In the genomic region with DNA sequence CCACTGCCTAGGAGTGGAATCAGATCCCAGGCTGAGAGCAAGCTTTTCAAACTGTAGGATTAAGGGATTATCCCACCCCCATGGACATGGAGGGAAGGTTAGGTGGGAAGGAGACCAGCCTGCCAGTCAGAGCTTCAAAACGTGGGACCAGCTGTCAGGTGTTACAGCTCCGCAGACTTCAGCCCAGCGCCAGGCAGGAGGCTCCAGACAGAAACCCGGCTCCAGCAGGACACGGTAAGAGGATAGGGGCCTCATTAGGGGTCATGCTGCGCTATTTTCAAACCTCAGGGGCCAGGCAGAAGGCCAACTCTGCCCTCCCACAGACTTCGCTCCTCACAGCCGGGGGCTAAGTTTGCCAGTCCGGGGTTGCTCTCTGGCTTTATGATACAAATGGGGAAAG, we compare ENCODE assay signal across 12 mouse cellular contexts. TPM values are rescaled to one million over a fixed set of nuclear protein-coding genes. Genes with fewer than 3 reads are reported as not detected.
DNase-seq lines count a peak whose midpoint lies in the region; ATAC-seq and TF ChIP-seq lines count a peak whose summit lies in the region.
"Had no signal": no experiment of that assay in that cellular context is flagged by ENCODE, and none has a peak within 500 bp of the region (broad histone marks: within the 10 kb centered on the region; RNA-seq: fewer than 3 reads in every experiment).

No protein-coding gene starts in this region.

- no peak overlapping the region; the same call in 1 of the 2 replicates for H3K4me3 ChIP-seq in forebrain, embryonic 10.5 days
- H3K4me3 ChIP-seq in forebrain, postnatal 0 days (ENCODE audit: low read depth, low read length), result no peak overlapping the region
- H3K4me3 ChIP-seq in neural tube, embryonic 12.5 days, result no peak overlapping the region
- no peak overlapping the region for H3K4me3 ChIP-seq in neural tube, embryonic 15.5 days (replicated peaks)
- H3K4me3 ChIP-seq in limb, embryonic 12.5 days (replicated peaks), result no peak overlapping the region

- no peak for TF ChIP-seq CTCF in forebrain, postnatal 0 days (IDR thresholded peaks at IDR 0.05; ENCODE audit: low read depth)

- H3K4me2 ChIP-seq in forebrain, postnatal 0 days (ENCODE audit: low read depth), result no peak overlapping the region
- peak overlapping the region; percentile 19; the same call in 1 of the 2 replicates for H3K4me2 ChIP-seq in neural tube, embryonic 12.5 days (replicated peaks)
- H3K4me2 ChIP-seq in neural tube, embryonic 15.5 days, result no peak overlapping the region
- H3K4me2 ChIP-seq in limb, embryonic 12.5 days, result no peak overlapping the region

- peaks cover 38% of the 10 kb centered on the region for H3K27me3 ChIP-seq in forebrain, embryonic 10.5 days (ENCODE audit: poor library complexity, severe bottlenecking)
- no peaks in the 10 kb centered on the region for H3K27me3 ChIP-seq in forebrain, postnatal 0 days (ENCODE audit: insufficient read depth, low read length)
- H3K27me3 ChIP-seq in neural tube, embryonic 12.5 days (replicated peaks), result no peaks in the 10 kb centered on the region
- H3K27me3 ChIP-seq in neural tube, embryonic 15.5 days (replicated peaks), result no peaks in the 10 kb centered on the region
- no peaks in the 10 kb centered on the region for H3K27me3 ChIP-seq in limb, embryonic 12.5 days

- no peaks in the 10 kb centered on the region for H3K9me3 ChIP-seq in forebrain, embryonic 10.5 days
- no peaks in the 10 kb centered on the region for H3K9me3 ChIP-seq in forebrain, postnatal 0 days (ENCODE audit: low read length)
- H3K9me3 ChIP-seq in neural tube, embryonic 12.5 days, result no peaks in the 10 kb centered on the region
- H3K9me3 ChIP-seq in neural tube, embryonic 15.5 days (replicated peaks), result no peaks in the 10 kb centered on the region
- no peaks in the 10 kb centered on the region for H3K9me3 ChIP-seq in limb, embryonic 12.5 days

- no peak for DNase-seq in forebrain, embryonic 10.5 days (ENCODE audit: extremely low spot score, low spot score)
- DNase-seq in forebrain, postnatal 0 days, result no peak
- peak; percentile 52 for DNase-seq in skeletal muscle tissue, adult 2 months (ENCODE audit: low read depth, low spot score)
- DNase-seq in left cerebral cortex, postnatal 25 days (ENCODE audit: low spot score in 2 of 2), result no peak
- DNase-seq in c-Kit-positive CD71-positive TER-119-positive erythroid progenitor cells, embryonic 14.5 days (ENCODE audit: low spot score), result no peak
- DNase-seq: cerebellum, postnatal 36 days; liver, postnatal 0 days had no signal

- 3% methylated on average over 9 of the region's 9 CpGs for WGBS in forebrain, embryonic 10.5 days
- 10% methylated on average over 9 of the region's 9 CpGs for WGBS in forebrain, postnatal 0 days
- 3% methylated on average over 9 of the region's 9 CpGs for WGBS in neural tube, embryonic 12.5 days
- WGBS in neural tube, embryonic 15.5 days, result 10% methylated on average over 9 of the region's 9 CpGs
- 7% methylated on average over 9 of the region's 9 CpGs for WGBS in limb, embryonic 12.5 days

- peaks cover 18% of the 10 kb centered on the region for H3K36me3 ChIP-seq in forebrain, embryonic 10.5 days (replicated peaks)
- no peaks in the 10 kb centered on the region for H3K36me3 ChIP-seq in forebrain, postnatal 0 days (ENCODE audit: insufficient read depth)
- H3K36me3 ChIP-seq in neural tube, embryonic 12.5 days, result peaks cover 4% of the 10 kb centered on the region; the same call in 1 of the 2 replicates
- H3K36me3 ChIP-seq in neural tube, embryonic 15.5 days, result no peaks in the 10 kb centered on the region
- peaks cover 9% of the 10 kb centered on the region; the same call in 1 of the 2 replicates for H3K36me3 ChIP-seq in limb, embryonic 12.5 days

- ATAC-seq in forebrain, postnatal 0 days, result no peak
- no peak for ATAC-seq in neural tube, embryonic 12.5 days (ENCODE audit: low FRiP score, low read depth)
- ATAC-seq in neural tube, embryonic 15.5 days (ENCODE audit: low FRiP score), result no peak
- ATAC-seq in limb, embryonic 12.5 days (ENCODE audit: insufficient number of reproducible peaks, insufficient read depth, low FRiP score, low TSS enrichment, low read depth), result peak; percentile 15; the same call in 1 of the 2 replicates
- ATAC-seq: liver, postnatal 0 days had no signal

- peak overlapping the region; percentile 20 for H3K27ac ChIP-seq in forebrain, embryonic 10.5 days
- no peak overlapping the region for H3K27ac ChIP-seq in forebrain, postnatal 0 days (ENCODE audit: low read depth, low read length)
- no peak overlapping the region for H3K27ac ChIP-seq in neural tube, embryonic 12.5 days
- H3K27ac ChIP-seq in neural tube, embryonic 15.5 days (replicated peaks), result no peak overlapping the region
- no peak overlapping the region for H3K27ac ChIP-seq in limb, embryonic 12.5 days

- intact Hi-C loops in left cerebral cortex, postnatal 25 days (cut with DNase I), result no loop called here

- H3K4me1 ChIP-seq in forebrain, embryonic 10.5 days, result peaks cover 92% of the 10 kb centered on the region
- H3K4me1 ChIP-seq in forebrain, postnatal 0 days (ENCODE audit: insufficient read depth), result peaks cover 22% of the 10 kb centered on the region
- peaks cover 46% of the 10 kb centered on the region for H3K4me1 ChIP-seq in neural tube, embryonic 12.5 days
- peaks cover 41% of the 10 kb centered on the region for H3K4me1 ChIP-seq in neural tube, embryonic 15.5 days
- peaks cover 55% of the 10 kb centered on the region for H3K4me1 ChIP-seq in limb, embryonic 12.5 days (replicated peaks)

- H3K9ac ChIP-seq in forebrain, postnatal 0 days, result no peak overlapping the region
- H3K9ac ChIP-seq in neural tube, embryonic 12.5 days, result no peak overlapping the region
- no peak overlapping the region for H3K9ac ChIP-seq in neural tube, embryonic 15.5 days (replicated peaks)
- H3K9ac ChIP-seq in limb, embryonic 12.5 days (replicated peaks), result no peak overlapping the region
- H3K9ac ChIP-seq: liver, postnatal 0 days had no signal

RNA-seq across cellular contexts. Expression of a gene that starts 16.0 kb away (rescaled TPM):
- 60.3 and 70.4 TPM in 2 replicates for polyA plus RNA-seq in forebrain, embryonic 10.5 days (2016; fragmentation: Nextera tagmentation; extraction: Ambion mirVana)
- total RNA-seq in forebrain, postnatal 0 days (2014; rRNA removed), result 17.2 and 24.3 TPM in 2 replicates
- polyA plus RNA-seq in forebrain, postnatal 0 days (2015; fragmentation: Nextera tagmentation; extraction: Ambion mirVana), result 41.2 and 47.7 TPM in 2 replicates
- polyA plus RNA-seq in neural tube, embryonic 12.5 days (2016; fragmentation: Nextera tagmentation; extraction: Ambion mirVana), result 91.5 and 94.3 TPM in 2 replicates
- polyA plus RNA-seq in neural tube, embryonic 15.5 days (2015; fragmentation: Nextera tagmentation; extraction: Ambion mirVana), result 31.3 and 32.0 TPM in 2 replicates
- 29.3 and 31.7 TPM in 2 replicates for polyA plus RNA-seq in limb, embryonic 12.5 days (2016; fragmentation: Nextera tagmentation; extraction: Ambion mirVana)
- total RNA-seq in left cerebral cortex, postnatal 25 days (2021), result 1 to 10 TPM; 6.6 to 8.4 TPM

RNA-seq across cellular contexts. Expression of a gene that starts 32.3 kb away (rescaled TPM):
- 0.69 and 0.79 TPM in 2 replicates for polyA plus RNA-seq in forebrain, embryonic 10.5 days (2016; fragmentation: Nextera tagmentation; extraction: Ambion mirVana)
- 0.92 and 2.2 TPM in 2 replicates for total RNA-seq in forebrain, postnatal 0 days (2014; rRNA removed)
- polyA plus RNA-seq in forebrain, postnatal 0 days (2015; fragmentation: Nextera tagmentation; extraction: Ambion mirVana), result 2.0 TPM in 2 replicates
- polyA plus RNA-seq in neural tube, embryonic 12.5 days (2016; fragmentation: Nextera tagmentation; extraction: Ambion mirVana), result 1.1 and 1.3 TPM in 2 replicates
- polyA plus RNA-seq in neural tube, embryonic 15.5 days (2015; fragmentation: Nextera tagmentation; extraction: Ambion mirVana), result 1.4 and 1.7 TPM in 2 replicates
- polyA plus RNA-seq in limb, embryonic 12.5 days (2016; fragmentation: Nextera tagmentation; extraction: Ambion mirVana), result 0.97 and 1.2 TPM in 2 replicates
- total RNA-seq in left cerebral cortex, postnatal 25 days (2021), result 1 to 10 TPM; 4.0 to 4.1 TPM

RNA-seq across cellular contexts. Expression of a gene that starts 53.0 kb away (rescaled TPM):
- polyA plus RNA-seq in forebrain, embryonic 10.5 days (2016; fragmentation: Nextera tagmentation; extraction: Ambion mirVana), result 0.06 and 0.17 TPM in 2 replicates
- 0.08 and 0.43 TPM in 2 replicates for total RNA-seq in forebrain, postnatal 0 days (2014; rRNA removed)
- 0.06 and 0.19 TPM in 2 replicates for polyA plus RNA-seq in forebrain, postnatal 0 days (2015; fragmentation: Nextera tagmentation; extraction: Ambion mirVana)
- 0.39 and 0.84 TPM in 2 replicates for polyA plus RNA-seq in neural tube, embryonic 12.5 days (2016; fragmentation: Nextera tagmentation; extraction: Ambion mirVana)
- polyA plus RNA-seq in neural tube, embryonic 15.5 days (2015; fragmentation: Nextera tagmentation; extraction: Ambion mirVana), result 0.50 and 2.1 TPM in 2 replicates
- 0.11 and 0.26 TPM in 2 replicates for polyA plus RNA-seq in limb, embryonic 12.5 days (2016; fragmentation: Nextera tagmentation; extraction: Ambion mirVana)
- under 1 TPM; 0.14 to 0.37 TPM for total RNA-seq in left cerebral cortex, postnatal 25 days (2021)
- total RNA-seq: layer of hippocampus, postnatal 10 days; megakaryocyte-erythroid progenitor cell, adult 5-6 weeks had no signal
